Mouse (Mus musculus): ENCODE measurements around the gene Gm8005. TPM values are rescaled to one million over a fixed set of nuclear protein-coding genes. Genes with fewer than 3 reads are reported as not detected.

Gm8005 gene
- not detected in 2 replicates for polyA plus RNA-seq (2012; rRNA removed)

DNA sequence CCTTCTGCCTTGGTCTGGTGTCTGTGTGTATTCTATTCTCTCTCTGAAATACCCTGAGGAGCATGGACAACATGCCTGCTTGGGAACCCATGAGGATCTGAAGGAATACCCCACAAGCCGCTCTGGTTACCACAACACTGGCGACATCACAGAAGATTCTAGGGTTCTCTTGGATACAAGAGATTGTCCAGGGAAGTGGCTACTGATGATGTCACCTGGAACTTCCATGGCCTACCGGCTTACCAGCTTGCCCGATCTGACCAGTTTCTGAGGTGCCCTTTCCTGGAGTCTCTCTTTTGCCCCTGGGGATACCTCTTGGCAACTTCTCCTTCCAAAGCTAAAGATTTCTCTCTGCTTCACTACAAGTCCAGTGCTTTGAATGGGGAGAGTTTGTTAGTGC lies at the start of gene Gm8005:
TSS of gene Gm8005 (minus strand) at position 101 of the 400 bp plus-strand sequence.

GRCm38 (mm10) chr14:42463581-42463980 lies 24.1 kb upstream of the Gm8005 start, which contains the start of gene Gm8011:
Gene Gm8011 (plus strand): TSS chr14:42463881.

Other genes starting within 250 kb of the Gm8005 start
- gene Gm3573, start 248.9 kb downstream of the Gm8005 start, polyA plus RNA-seq (2012; rRNA removed): not detected in 2 replicates
- gene Gm17026, start 179.6 kb downstream of the Gm8005 start, polyA plus RNA-seq (2012; rRNA removed): not detected in 2 replicates
- not detected in 2 replicates for gene Gm9611, start 142.3 kb downstream of the Gm8005 start, polyA plus RNA-seq (2012; rRNA removed)
- gene Gm7995, start 129.5 kb downstream of the Gm8005 start, polyA plus RNA-seq (2012; rRNA removed): not detected in 2 replicates
- not detected in 2 replicates for gene Gm8011, start 24.2 kb upstream of the Gm8005 start, polyA plus RNA-seq (2012; rRNA removed)
- not detected in 2 replicates for gene Gm8020, start 62.7 kb upstream of the Gm8005 start, polyA plus RNA-seq (2012; rRNA removed)
- gene Gm8024, start 84.6 kb upstream of the Gm8005 start, polyA plus RNA-seq (2012; rRNA removed): not detected in 2 replicates
- gene Gm17124, start 160.2 kb upstream of the Gm8005 start, polyA plus RNA-seq (2012; rRNA removed): not detected in 2 replicates
- gene Gm3633, start 202.2 kb upstream of the Gm8005 start, polyA plus RNA-seq (2012; rRNA removed): not detected in 2 replicates
- gene Gm10378, start 216.3 kb upstream of the Gm8005 start, polyA plus RNA-seq (2012; rRNA removed): not detected in 2 replicates